Mouse (Mus musculus): ENCODE results near the gene Cdkn1c. TPM values are rescaled to one million over a fixed set of nuclear protein-coding genes. Genes with fewer than 3 reads are reported as not detected.

The Cdkn1c gene
- total RNA-seq, 2 experiments from 2014 or later, result 30.8 to 44.2 TPM

GRCm38 (mm10) chr7:143475876-143476275 is 15.0 kb upstream of the Cdkn1c start:
- intact Hi-C loops (cut with DNase I), result no loop called here
- DNase-seq, result no peak

- no peak for DNase-seq
- intact Hi-C loops (cut with DNase I), result loop anchor here (5.0 kb wide), 1 partner anchor 32 kb away; no protein-coding TSS in a partner anchor
These were observed 14.0 kb upstream of the Cdkn1c start for GRCm38 (mm10) chr7:143474811-143475210.

GRCm38 (mm10) chr7:143473347-143474101 is 12.7 kb upstream of the Cdkn1c start, which contains the start of gene Slc22a18:
Slc22a18 (plus strand) TSS chr7:143473736.
- peak; percentile 30 to 50 for DNase-seq
- intact Hi-C loops (cut with DNase I), result loop anchor here (5.0 kb wide), 1 partner anchor 34 kb away; no protein-coding TSS in a partner anchor

- DNase-seq, result peak; percentile 78 to 81
- intact Hi-C loops (cut with DNase I), result loop anchor here (5.0 kb wide), 2 partner anchors 37 to 463 kb away; partner anchors contain the start of gene Tspan32
These were observed 9.1 kb upstream of the Cdkn1c start for GRCm38 (mm10) chr7:143469946-143470345.

GRCm38 (mm10) chr7:143467714-143468113 is 6.9 kb upstream of the Cdkn1c start:
- DNase-seq, result no peak
- intact Hi-C loops (cut with DNase I), result loop anchor here (2.0 to 5.0 kb wide), 2 partner anchors 373 to 460 kb away; partner anchors contain the start of genes Trpm5 and Tspan32

- intact Hi-C loops (cut with DNase I), result loop anchor here (1.0 to 5.0 kb wide), 3 partner anchors 313 to 459 kb away; partner anchors contain the start of genes Trpm5 and Tspan32
- peak; percentile 88 to 91 for DNase-seq
These were observed 5.3 kb upstream of the Cdkn1c start for GRCm38 (mm10) chr7:143466099-143466677.

GRCm38 (mm10) chr7:143464811-143465560 is 4.1 kb upstream of the Cdkn1c start:
- DNase-seq, result peak; percentile 47 to 51
- intact Hi-C loops (cut with DNase I), result loop anchor here (5.0 kb wide), 3 partner anchors 153 to 458 kb away; partner anchors contain the start of gene Tspan32

- intact Hi-C loops (cut with DNase I), result loop anchor here (5.0 kb wide), 2 partner anchors 152 to 167 kb away; no protein-coding TSS in a partner anchor
These were observed 3.1 kb upstream of the Cdkn1c start for GRCm38 (mm10) chr7:143463865-143464415.

GRCm38 (mm10) chr7:143462516-143462915 is 1.7 kb upstream of the Cdkn1c start:
- no peak for DNase-seq
- intact Hi-C loops (cut with DNase I), result loop anchor here (5.0 kb wide), 2 partner anchors 150 to 165 kb away; no protein-coding TSS in a partner anchor

More at GRCm38 (mm10) chr7:143463865-143464415, 3.1 kb upstream of the Cdkn1c start:
- peak; percentile 86 to 89 for DNase-seq

- intact Hi-C loops (cut with DNase I), result loop anchor here (2.0 to 5.0 kb wide), 3 partner anchors 95 to 165 kb away; no protein-coding TSS in a partner anchor
These were observed 1.1 kb upstream of the Cdkn1c start for GRCm38 (mm10) chr7:143461920-143462319.

GRCm38 (mm10) chr7:143461294-143461870 is 532 bp upstream of the Cdkn1c start:
- DNase-seq, result no peak
- intact Hi-C loops (cut with DNase I), result loop anchor here (2.0 to 5.0 kb wide), 3 partner anchors 95 to 164 kb away; no protein-coding TSS in a partner anchor

More at GRCm38 (mm10) chr7:143461920-143462319, 1.1 kb upstream of the Cdkn1c start:
- DNase-seq, result no peak

- DNase-seq, result peak in 1 of 2 experiments; percentile 31
- intact Hi-C loops (cut with DNase I), result loop anchor here (1.0 to 5.0 kb wide), 4 partner anchors 52 to 163 kb away; no protein-coding TSS in a partner anchor
These were observed 524 bp downstream of the Cdkn1c start for GRCm38 (mm10) chr7:143460217-143460834.

- intact Hi-C loops (cut with DNase I), result loop anchor here (1.0 to 5.0 kb wide), 4 partner anchors 51 to 162 kb away; no protein-coding TSS in a partner anchor
- DNase-seq, result peak; percentile 64 to 74
These were observed 1.3 kb downstream of the Cdkn1c start for GRCm38 (mm10) chr7:143459332-143460211.

- DNase-seq, result peak in 1 of 2 experiments; percentile 37
- intact Hi-C loops (cut with DNase I), result no loop called here
These were observed 1.9 kb downstream of the Cdkn1c start for GRCm38 (mm10) chr7:143458963-143459331.

- no peak for DNase-seq
- intact Hi-C loops (cut with DNase I), result no loop called here
These were observed 13.7 kb downstream of the Cdkn1c start for GRCm38 (mm10) chr7:143447130-143447529.

GRCm38 (mm10) chr7:143445651-143446460 is 15.0 kb downstream of the Cdkn1c start:
- DNase-seq, result peak; percentile 28 to 36
- intact Hi-C loops (cut with DNase I), result no loop called here

Data from heart, postnatal 36 days (tissue).